Mouse (Mus musculus) adrenal gland, adult 2 months (tissue): ENCODE results near the gene Kif27. TPM values are rescaled to one million over a fixed set of nuclear protein-coding genes. Genes with fewer than 3 reads are reported as not detected.
"Not testable (repeated sequence)": the region's sequence is repeated elsewhere in the genome, so short reads cannot be mapped to it uniquely, and the experiment has no call there.

Experiments used
- DNase-seq: peaks from one replicate; pipeline ENCODE4 v3.0.0; 2021
- long read RNA-seq: library from polyadenylated mRNA; stranded (forward); transcript quantifications from one replicate; pipeline ENCODE4 v2.0.0, GENCODE M21; 2021
- polyA plus RNA-seq: library from polyadenylated mRNA; depleted of rRNA; stranded (reverse); fragments of >200 nt; gene quantifications from 2 replicates; pipeline ENCODE4 v1.2.3, GENCODE M21; 2012; rRNA removed
- total RNA-seq, 2 experiments: library from RNA; stranded (reverse); gene quantifications; 2 replicates each; pipeline ENCODE4 v1.2.3; 2021

Gene Kif27
- total RNA-seq, result 1 to 10 TPM in 1 of 2 experiments, under 1 TPM in 1; 0.63 to 1.1 TPM
- 0.08 and 0.11 TPM in 2 replicates for polyA plus RNA-seq
- long read RNA-seq, result 0 reads

- peak; percentile 92 for DNase-seq
Measured at GRCm38 (mm10) chr13:58358629-58359303, at the start of gene Kif27. Gene Kif27 (minus strand): TSS chr13:58359122.

DNA sequence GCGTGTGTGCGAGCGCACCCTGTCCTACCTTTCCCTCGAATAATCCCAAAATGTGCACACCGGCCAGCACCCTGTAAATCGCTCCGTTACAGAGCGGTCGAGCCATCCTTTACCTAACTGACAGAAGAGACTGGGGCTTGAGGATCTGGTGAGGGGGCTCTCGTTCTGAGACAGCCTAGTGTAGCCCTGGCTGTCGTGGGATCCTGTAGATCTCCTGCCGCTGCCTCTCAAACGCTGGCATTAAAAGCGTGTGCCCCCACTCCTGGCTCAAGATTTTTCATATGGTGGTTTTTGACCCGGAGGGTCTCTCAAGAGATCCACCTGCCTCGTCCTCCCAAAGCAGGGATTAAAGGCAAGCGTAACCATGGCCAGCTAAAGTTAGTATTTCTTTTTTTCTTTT is 44.3 kb upstream of the Kif27 start, which contains the start of gene Hnrnpk:
Gene Hnrnpk, minus strand, starts transcription at position 101 of the 400 bp plus-strand sequence.
- not testable (repeated sequence) for DNase-seq

GRCm38 (mm10) chr13:58402744-58403110 is 43.8 kb upstream of the Kif27 start:
- DNase-seq, result no peak

DNA sequence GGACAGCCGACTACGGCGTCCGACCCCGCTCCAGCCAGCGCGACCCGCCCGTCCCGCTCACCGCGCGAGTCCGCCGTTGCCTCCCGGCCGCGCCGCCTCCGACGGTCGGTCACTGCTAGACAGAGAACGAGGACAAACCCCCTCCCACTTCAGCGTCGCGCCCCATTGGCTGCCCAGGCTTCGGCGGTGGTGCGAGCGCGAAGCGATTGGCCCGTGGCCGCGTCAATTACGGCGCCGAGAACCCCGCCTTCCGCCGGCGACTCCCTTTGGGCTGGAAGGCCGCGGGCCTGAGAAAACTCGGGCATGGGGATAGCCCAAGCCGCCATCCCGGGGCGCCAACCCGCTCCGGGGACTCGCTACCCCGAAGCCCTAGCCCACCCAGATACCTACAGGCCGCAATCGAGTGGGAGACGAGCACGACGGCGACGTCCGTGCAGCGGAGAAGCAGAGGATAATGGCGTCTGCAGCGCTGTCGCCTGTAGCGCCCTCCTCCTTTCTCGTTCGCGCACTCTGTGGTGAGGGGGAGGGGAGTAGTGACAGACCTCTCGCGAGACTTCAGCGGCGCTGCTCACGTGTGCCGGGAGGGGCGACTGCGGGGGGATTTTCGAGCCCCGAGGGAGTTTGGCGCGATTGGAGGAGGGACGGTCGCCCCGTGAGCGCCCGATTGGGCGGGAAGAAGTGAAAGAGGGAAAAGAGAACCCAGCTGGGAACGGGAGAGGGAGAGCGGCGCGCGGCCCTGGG is 43.3 kb upstream of the Kif27 start, which contains the start of gene Rmi1:
Gene Rmi1, plus strand, starts transcription at position 246 of the 741 bp plus-strand sequence.
- peak; percentile 99 for DNase-seq

- DNase-seq, result peak; percentile 87
Measured at GRCm38 (mm10) chr13:58401135-58402002, 42.4 kb upstream of the Kif27 start.

DNA sequence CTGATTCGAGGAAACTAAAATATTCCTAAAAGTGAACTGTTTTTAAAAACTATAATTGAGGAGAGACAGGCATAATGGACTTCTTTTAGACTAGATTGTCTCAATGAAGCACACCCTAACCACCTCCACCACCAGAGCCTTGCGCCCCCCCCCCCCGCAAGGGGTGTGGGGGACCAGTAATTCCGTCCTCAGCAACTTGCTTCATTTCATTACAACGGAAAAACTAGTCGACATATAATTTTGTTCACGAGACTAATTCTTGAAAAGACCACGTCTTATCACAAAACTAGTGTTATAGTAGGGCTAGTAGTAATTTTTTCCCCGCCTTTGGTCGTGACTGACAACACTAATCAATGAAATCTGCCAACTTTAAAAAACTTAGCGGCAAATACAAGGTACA is 41.7 kb upstream of the Kif27 start:
- no peak for DNase-seq

- peak; percentile 30 for DNase-seq
Measured at GRCm38 (mm10) chr13:58397651-58398050, 38.7 kb upstream of the Kif27 start.

- not testable (repeated sequence) for DNase-seq
Measured at GRCm38 (mm10) chr13:58394392-58394791, 35.5 kb upstream of the Kif27 start.

GRCm38 (mm10) chr13:58389324-58389951 is 30.5 kb upstream of the Kif27 start:
- no peak for DNase-seq

DNA sequence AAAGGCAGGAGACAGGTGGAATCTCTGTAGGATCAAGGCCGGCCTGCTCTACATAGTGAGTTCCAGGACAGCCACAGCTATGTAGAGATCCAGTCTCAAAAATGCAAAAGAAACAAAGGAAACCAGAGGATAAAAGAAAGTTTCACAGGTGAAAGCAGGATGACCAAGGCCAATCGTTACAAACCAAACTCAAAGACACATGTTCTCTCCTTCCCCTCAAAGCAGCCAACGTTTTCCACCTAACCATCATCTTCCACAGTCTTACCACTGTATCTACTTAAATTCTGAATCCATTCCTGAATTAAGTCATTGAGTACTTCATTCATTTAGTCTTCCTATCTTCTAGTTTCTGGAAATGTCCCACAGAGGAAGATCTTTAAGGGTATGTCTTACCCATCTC is 29.5 kb upstream of the Kif27 start:
- DNase-seq, result no peak

- peak; percentile 70 for DNase-seq
Measured at GRCm38 (mm10) chr13:58387948-58388347, 29.0 kb upstream of the Kif27 start.

GRCm38 (mm10) chr13:58385547-58385920 is 26.6 kb upstream of the Kif27 start:
- no peak for DNase-seq

GRCm38 (mm10) chr13:58384779-58385546 is 26.0 kb upstream of the Kif27 start, which contains the start of gene 2210016F16Rik:
Gene 2210016F16Rik (minus strand): TSS chr13:58385225.
- peak; percentile 83 for DNase-seq

DNA sequence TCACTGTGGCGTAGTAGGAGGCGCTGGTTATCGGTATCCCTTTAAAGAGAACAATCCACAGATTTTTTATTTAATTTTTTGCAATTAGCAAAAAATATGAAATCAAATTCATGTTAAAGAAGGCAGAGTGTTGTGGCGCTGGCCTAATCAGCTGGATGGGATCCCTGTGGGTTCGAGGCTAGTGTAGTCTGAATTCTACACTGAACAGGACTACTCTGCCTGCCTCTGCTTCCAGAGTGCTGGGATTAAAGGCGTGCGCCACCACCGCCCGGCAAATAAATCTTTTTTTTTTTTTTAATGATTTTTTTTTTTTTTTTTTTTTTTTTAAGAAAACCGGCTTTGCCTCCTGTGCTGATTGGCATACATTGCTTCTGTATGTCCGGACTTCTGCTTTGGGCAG is 25.4 kb upstream of the Kif27 start:
- DNase-seq, result no peak

DNA sequence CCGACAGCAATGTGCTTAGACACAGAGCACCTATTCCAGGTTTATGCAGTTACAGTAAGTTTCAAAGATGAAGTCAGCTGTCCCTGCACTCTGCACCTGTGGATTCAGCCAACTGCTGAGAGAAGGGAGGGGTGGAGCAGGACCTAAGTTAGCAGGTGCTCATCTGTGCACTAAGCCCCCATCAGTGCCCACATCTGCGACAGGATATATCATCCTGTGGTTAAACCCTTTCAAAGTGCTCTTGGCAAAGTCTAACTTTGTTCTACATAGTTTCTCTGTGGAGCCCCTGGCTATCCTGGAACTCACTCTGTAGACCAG is 14.2 kb upstream of the Kif27 start:
- DNase-seq, result no peak

DNA sequence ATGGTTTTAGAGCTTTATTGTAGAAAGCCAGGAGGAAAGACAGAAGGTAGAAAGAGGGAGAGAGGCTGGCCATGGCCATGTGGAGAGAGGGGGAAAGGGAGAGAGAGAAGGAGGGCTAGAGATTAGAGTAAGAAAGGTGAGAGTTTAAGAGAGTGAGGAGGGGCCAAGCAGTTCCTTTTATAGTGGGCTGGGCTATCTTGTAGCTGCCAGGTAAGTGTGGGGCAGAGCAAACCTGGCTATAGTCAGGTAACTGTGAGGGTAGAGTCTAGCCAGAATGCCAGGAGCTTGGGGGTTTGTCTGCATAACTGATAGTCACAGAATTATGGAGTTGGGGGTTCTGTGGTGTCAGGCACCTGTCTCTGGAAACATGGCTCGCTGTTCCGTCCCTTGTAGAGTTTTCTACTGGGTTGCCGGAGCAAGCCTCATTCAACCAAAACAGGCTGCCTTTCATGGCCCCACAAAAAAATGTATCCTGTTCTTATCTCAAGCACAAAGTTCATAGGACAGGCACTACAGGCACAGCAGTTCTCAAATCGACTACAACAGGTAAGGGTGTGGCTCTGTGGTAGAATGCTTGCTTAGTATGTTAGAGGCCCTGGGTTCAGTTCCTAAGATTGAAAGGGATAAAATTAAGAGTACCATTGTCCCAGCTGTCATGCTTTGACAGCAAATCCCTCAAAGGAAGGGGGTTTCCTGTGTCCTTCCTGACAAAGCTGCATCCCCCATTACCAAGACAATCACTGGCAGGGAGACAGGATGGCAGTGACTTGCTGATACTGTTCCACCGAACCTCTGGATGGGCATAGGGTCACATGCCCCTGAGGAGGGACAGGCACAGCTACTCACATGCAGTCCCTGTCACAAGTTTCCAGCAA is 13.6 kb upstream of the Kif27 start:
- no peak for DNase-seq

DNA sequence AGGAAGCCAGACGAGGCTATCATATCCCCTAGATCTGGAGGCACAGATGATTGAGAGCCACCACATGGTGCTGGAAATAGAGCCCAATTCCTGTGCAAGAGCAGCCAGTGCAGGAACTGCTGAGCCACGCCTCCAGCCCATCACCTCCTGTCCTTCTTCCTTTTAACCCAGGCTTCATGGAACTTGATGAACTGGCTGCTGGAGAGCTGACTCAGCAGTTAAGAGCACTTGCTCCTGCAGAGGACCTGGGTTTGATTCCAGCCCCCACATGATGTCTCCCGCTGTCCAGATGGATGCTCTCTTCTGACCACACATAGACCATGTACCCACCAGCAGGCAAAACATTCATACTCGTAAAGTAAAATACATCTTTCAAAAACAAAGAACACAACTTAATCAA is 9.9 kb upstream of the Kif27 start:
- DNase-seq, result no peak

GRCm38 (mm10) chr13:58367641-58368040 is 8.7 kb upstream of the Kif27 start:
- no peak for DNase-seq

GRCm38 (mm10) chr13:58366373-58366772 is 7.5 kb upstream of the Kif27 start:
- no peak for DNase-seq

GRCm38 (mm10) chr13:58365179-58365578 is 6.3 kb upstream of the Kif27 start:
- DNase-seq, result not testable (repeated sequence)
